Mouse (Mus musculus) adrenal gland, adult 2 months (tissue): Measurements from ENCODE around the gene Deup1. TPM values are rescaled to one million over a fixed set of nuclear protein-coding genes. Genes with fewer than 3 reads are reported as not detected.
"Not testable (repeated sequence)": the region's sequence is repeated elsewhere in the genome, so short reads cannot be mapped to it uniquely, and the experiment has no call there.

ENCODE experiments used
- DNase-seq: peaks from one replicate; pipeline ENCODE4 v3.0.0; 2021
- polyA plus RNA-seq: library from polyadenylated mRNA; depleted of rRNA; stranded (reverse); fragments of >200 nt; gene quantifications from 2 replicates; pipeline ENCODE4 v1.2.3, GENCODE M21; 2012
- total RNA-seq, 2 experiments: library from RNA; stranded (reverse); gene quantifications; 2 replicates each; pipeline ENCODE4 v1.2.3; 2021

Deup1 gene
- total and polyA plus RNA-seq, 3 experiments = 0.09 to 0.24 TPM; not detected in 1

DNA sequence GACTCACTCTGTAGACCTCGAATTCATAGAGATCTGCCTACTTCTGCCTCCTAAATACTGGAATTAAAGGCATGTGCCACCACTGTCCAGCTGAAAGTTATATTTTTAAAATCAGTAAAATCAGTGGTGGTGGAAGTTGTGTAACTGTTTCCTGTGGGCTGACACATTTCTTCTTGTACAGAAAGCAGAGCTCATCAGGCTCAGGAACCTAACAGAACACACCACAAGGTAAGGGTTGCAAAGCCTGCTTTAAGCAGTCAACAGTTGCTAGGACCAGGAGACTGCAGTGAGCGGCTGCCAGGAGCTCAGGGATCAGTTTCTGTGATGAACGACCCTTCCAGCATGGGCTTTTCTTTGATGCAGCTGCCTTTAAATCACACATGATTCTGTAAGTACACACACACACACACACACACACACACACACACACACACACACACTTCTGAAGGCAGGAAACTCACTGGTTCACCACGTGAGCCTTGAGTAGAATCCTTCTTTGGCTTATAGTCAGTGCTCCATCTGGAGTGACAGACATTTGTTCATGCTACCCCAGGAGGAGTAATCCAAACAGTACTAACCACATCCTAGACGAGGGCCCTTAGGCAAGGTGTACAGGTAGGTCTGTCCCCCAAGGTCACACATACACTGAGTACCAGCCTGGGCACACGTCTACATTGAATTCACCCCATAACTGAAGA lies 40.4 kb downstream of the Deup1 start:
- DNase-seq = no peak

DNA sequence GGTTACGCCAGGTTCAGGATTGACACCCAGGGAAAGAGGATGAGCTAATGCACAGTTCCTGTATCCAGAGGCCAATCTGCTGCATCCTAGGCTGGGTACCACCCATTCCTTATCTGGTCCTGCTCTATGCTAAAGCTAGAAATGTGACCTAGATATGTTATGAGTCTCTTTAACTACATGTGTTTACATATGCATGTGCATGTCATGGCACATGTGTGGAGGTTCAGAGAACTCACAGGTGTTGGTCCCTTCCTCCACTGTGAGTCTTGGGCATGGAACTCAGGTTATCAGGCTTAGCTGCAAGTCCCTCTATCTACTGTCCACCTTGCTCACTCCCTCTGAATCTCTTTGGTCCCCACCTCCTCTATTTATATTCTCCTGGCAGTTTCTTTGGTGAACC lies 41.8 kb downstream of the Deup1 start:
- no peak for DNase-seq

DNA sequence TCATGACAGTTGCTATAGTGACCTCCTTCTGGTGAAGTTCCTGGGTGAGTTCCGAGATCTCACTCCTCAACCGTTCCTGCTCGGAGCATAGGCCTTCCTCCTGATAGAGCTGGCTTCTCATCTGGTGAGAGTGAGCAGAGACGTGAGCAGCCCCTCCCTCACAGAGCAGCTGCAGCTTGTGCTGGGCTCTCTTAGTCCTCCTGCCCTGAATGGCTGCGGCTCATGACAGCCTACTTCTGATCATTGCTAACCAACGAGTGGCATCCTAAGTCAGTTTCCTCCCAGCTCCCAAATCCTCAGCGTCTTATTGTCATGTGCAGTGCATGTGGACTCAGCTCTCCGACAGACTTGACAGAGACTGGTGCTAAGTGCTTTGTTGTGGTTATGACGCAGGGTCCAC lies 43.5 kb downstream of the Deup1 start:
- DNase-seq = no peak

DNA sequence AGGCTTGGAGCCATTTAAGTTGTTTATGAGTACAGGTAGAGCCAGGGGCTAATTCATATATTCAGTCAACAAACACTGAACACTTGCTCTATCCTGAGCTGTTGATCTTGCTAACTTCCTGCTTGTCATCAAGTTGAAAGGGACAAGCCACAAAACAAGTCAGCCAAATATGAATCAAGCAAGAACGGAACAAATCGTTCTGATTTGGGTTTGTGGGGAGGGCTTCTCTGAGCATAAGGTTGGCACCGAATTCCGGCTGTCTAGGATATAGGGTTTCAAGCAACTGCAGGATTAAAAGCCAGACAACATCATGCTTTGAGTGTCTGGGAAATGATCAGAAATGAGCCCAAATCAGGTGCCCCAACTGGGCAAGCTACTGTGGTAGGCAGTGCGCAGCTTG lies 45.7 kb downstream of the Deup1 start:
- no peak for DNase-seq

DNA sequence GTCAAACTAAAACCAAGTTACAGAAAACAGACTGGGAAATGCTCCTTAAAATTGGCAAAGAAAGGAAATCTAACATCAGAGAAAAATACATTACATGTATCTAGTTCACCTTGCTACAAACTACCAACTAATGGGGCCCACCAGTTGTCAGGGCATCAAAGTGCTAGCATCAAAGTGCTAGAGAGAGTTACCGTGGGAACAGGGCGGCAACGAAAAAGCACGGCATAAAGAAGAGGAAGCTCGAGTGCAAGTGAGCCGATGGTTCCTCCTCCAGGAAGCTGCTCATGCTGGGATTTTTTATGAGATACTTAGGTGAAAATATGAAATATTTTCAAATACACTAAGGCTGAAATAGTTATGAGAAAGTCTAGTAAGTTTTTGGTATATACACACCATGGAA lies 47.6 kb downstream of the Deup1 start:
- no peak for DNase-seq

DNA sequence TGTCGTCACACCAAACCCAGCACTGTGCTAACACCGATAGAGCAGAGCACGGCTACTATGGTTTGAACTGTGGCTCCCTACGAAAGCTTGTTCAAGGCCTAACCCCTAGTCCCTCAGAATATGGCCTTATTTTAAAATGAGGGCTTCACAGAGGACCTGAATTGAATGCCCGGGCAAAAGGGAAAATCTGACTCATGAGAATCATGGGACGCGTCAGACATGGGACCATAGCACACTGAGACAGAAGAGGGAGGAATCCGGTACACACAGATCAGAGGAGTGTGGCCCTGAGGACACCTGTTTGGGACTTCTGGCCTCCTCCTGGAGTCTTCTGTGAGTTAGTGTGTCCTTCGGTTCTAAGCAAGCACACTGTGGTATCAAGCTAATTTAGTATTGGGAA lies 48.8 kb downstream of the Deup1 start:
- no peak for DNase-seq

DNA sequence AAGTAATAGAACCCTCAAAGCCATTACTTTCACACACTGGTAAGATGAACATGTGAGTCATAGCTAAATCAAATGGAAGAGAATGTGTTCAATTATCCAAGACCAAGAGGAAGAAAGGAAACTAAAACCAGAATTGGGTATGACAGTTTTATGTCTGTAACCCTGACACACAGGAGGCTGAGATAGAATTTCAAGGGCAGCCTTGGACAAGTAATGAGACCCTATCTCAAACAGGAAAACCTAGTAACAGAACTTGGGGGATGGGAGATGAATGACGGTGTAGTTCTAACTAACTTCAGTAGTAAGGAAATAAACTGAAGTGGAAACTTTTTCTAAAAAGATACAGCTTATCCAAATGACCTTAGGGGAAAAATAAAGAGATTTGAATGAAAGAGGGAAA lies 49.3 kb downstream of the Deup1 start:
- DNase-seq = no peak

DNA sequence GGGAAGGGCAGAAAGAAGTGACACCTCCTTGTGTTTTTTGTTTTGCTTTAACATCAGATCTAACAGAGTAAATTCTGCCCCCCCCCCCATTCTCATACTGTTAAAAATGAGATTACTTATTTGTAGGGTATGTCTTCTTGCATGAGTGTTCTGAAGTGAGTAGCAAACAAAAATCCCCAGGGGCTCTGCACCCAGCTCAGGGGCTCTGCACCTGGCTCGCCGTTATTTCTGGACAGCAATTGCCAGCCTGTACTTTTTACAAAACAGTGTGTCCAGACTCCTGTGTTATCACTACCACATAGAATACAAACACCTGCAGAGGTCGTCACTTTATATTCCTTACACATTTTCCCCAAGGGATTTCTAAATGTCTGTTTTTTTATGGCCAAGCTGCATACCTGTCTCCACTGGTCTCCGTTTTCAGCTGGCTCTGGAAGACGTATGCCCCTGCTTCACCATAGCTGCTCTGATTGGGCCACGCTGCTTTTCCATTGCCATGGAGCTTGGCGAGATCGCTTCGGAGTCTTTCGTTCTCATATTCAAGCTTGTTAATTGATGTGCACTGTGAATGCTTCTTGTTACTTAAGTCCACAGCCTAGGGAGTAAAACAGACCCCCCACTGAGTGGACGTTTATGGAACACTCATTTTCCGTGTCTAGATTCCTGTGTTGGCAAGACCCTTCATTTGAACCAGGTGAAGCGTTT lies 52.8 kb downstream of the Deup1 start:
- DNase-seq = no peak

DNA sequence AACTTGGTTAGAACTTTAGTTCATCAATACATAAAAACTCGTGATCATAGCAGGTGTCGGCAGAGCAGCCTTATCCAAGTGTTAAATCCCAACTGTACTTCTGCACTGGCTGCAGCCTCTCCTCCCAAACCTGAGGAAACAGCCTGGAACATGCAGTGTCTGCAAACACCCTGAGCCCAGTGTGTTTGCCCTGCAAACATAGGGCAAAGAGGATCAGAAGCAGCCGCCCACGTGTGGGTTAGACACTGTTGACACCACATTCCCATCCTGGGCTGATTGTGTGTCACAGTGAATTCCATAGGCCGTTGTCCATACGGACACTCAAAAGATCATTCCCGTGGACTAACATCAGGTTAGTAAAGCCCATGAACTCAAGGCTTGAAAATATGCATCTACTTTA lies 65.4 kb downstream of the Deup1 start:
- no peak for DNase-seq

DNA sequence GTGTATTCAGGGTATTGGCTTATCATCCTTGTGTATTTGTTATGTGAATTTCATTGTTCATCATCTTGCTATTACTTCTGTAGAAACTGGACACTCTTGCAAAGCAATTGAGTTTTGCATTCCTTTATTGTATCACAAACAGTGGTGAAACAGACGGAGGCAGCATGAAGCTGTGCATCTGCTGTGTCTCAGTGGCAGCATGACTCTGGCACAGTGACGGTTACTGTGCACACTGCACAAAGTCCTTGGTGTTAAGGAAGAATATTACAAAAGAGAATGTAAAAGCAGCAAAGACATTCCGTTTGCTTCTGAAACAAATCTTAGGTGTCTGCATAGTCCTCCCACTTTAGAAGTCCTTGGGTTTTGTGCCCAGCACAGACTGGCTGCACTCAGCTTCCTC lies 67.3 kb downstream of the Deup1 start:
- no peak for DNase-seq

DNA sequence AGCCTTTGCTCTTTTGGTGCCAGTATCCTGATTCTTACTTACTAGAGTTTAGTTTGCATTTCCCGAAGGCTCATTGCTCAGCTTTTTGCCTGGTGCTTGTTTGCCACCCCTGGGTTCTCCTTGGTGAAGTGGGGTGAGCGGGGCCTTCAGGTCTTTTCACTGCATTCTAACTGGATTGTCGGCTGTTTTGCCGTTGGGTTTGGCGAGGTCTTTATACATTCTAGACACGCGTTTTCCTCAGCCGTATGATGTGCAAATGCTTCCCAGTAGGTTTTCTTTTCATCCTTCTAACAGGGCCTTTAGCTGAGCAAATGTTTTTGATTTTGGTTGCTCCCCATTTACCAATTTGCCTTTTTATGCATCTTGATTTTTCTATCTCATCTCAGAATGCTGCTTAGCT lies 74.4 kb downstream of the Deup1 start:
- no peak for DNase-seq

DNA sequence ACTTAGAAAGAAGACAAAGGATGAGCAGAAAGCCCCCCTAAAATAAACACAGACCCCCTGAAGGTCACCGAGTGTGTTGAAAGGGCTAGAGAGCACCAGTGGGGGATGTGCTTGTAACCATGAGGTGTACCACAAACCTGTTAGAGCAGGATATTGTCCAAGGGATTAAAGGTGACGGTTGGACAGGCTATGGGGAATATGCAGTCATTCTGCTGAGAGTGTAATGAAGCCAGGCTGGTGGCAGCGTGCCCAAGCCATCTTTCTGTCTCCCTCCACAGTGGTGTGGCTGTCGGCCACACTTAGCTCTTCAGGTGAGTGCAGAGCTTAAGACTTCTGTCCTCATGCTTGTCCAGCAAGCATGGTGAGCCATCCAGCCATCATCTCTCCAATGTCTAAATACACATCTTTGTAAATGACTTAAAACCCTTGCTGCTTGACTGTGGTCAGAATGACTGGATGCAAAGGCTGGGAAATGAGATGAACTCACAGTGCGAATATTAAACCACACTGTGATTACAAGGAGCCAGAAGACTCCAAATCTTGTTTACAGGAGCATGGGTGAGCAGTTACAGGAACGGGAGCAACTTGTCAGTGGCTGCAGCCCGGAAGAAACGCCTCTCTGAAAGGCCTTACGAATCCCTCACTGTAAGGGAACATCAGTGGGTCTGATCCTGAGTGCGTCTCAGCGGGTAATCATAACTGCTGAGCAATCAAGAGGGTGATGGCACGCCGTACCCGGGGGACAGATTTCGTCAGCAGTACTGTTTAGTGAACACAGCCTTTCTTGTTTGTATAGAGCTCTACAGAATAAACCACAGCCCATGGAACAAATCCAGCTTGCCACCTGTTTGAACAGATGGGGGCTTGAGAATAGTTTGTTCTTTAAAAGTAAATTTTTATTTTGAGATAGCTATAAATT lies 75.5 kb downstream of the Deup1 start:
- DNase-seq = no peak

DNA sequence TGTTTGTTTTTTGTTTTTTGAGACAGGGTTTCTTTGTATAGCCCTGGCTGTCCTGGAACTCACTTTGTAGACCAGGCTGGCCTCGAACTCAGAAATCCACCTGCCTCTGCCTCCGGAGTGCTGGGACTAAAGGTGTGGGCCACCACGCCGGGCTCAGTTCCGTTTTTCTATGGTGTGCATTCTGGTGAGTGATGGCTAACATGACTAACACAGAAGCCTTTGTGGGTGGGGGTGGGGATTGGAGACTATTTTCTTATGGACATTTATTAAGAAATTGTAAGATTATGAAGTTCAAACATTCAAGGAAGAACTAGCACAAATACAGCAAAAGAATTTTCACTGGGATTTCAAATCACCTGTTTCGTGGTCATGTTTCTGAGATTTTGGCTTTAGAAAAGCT lies 76.7 kb downstream of the Deup1 start:
- DNase-seq = not testable (repeated sequence)

DNA sequence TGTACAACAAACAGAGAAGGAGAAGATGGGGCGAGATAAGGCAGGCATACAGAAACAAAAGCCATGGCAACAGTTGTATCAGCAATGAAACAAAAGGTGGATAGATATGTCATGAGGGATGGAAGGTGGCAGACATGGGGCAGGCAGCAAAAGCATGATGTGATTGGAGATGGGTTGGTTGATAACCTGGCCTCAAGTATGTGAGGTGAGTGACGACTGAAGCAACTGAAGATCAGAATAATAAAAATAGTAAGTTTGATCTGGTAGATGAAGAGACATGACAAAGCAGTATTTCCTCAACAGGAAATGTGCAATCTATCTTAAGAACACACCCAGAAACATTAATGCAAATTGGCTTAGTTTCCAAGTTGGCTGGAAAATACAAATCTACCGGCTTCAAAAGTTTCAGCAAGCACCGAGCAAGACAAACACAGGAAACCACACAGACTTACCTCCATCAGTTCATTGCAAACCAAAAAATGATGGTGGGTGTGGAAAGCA lies 77.2 kb downstream of the Deup1 start:
- no peak for DNase-seq

DNA sequence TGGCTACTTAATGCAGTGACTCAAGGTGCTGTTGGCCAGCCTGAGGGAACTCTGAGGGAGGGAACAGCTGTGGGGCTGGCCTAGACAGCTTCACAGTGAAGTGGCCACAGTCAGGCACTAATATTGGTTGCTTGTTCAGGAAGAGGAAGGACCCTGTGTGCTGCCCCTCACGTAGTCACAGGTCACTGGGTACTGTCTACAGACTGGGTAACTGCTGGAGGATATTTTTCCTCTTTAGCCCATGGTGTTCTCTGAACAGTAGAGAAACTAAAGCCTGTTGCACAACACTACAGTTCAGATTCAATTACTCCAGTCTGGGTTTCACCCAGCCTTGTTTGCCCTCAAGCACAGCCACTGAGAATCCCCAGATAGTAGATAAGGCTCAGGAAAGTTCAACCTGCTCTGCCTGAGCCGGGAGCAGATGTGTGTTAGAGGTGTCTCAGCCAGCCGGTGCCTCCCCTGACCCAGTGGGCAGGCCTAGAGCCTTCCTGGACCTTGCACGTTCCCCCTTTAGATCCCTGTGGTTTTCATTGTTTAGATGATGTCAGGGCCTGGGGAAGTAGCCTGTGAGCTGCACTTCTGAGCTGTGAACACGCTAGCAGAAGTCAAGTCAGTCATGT lies 85.9 kb downstream of the Deup1 start:
- no peak for DNase-seq

DNA sequence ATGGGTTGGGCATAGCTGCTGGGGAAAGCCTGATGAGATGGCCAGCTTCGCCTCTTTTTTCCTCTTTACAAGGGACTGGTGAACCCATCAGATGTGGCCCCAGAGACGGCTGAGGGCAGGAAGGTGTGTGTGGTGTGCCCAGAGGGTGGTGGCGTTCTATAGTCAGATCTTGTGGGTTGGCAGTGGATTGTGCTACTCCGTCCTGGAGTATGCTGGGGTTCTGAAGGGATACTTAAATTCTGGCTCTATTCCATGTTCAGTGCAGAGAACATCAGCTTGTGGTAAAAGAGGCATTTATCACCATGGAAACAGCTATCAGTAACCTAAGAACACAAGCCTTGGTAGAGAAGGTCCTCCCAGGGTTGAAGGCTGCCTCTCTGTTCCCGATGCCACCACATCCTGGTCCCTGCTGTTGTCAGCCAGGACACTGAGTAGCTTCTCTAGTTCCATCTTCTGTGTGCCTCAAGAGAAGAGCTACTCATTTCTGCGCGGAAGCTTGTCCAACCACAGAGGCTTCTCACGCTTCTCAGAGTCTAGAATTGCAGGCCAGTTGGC lies 88.7 kb downstream of the Deup1 start:
- no peak for DNase-seq

DNA sequence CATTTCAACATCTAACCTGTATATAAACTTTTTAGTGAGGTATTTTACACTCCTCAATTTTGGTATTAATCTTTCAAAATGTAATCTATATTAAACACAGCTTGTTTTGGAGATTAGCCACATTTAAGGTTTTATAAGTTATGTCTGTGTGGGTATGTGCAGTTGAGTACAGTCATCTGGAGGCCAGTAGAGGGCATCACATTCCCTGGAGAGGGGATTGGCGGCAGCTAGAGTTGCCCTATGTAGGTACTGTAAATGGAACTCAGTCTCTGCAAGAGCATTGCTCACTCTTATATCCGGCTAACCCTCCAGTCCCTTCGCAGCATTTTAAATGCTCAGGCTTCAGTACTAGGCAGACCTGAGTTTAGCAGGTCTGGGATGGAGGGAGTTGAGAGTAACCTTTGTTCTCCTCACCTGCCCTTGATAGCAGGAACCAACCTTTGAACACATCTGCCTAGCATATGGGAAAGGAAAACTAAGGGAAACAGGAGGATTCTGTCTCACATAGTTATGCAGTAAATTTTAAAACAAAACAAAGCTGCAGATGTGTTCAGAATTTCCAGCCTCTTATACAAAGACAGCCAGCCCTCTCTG lies 90.2 kb downstream of the Deup1 start:
- DNase-seq = no peak

DNA sequence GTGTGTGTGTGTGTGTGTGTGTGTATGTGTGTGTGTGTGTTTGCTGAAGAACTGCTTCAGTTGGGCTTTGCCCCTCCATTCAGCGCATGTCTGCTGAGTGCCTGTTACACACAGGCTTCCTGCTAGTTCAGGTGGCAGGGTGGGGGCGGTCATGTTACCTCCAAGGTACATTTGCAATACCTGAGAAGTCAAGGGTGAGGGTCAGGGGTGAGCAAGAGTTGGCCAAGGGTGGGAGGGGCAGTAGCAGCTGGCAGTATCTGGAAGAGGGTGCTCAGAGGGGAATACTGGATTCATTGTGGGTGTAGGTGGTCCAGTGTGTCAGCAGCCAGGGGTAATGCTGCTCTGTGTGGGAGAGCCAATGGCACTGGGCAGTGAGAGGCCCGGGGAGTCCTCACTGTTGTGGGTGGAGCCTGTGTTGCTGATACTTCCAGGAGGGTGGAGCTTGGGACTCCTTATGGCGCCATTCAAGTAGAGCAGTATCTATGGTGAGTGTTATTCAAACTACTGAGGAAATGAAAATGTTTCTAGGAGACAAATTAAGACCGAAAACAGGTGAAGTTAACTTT lies 90.8 kb downstream of the Deup1 start:
- DNase-seq = no peak

DNA sequence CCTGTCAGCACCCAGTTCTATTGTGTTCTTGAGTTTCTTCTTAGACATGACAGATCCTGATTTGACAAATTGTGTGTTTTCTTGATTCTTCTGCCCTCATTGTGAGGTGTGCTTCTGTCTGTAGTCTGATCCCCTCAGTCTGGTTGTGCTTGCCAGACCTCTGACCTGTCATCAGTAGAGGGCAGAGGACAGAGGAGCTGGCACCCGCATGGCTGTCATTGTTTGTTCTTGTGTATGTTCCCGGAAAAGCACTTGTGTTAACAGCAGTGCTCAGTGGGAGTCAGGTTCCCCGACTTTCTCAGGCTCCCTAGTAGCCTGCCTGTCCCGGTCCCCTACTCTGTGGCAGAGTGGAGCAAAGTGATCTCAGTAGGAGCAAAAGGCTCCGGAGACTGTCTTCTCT lies 92.3 kb downstream of the Deup1 start:
- DNase-seq = peak; percentile 23

DNA sequence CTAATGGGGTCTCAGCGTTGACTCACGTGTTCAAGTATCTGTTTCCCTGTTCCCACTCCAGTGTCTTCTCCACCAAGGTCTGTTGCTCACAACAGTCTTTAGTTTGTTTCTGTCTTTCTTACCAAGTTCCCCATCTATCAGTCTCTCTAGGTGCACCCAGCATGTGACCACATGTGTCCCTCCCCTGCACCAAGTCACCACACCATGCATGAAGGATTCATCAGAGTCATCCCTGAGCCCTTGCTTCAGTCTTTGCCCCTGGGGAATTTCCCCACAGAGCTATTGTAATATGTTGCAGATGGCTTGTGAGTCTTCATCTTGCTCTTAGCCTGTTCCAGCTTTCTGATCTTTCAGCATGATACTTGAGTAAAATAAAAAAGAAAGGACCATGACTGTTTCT lies 93.6 kb downstream of the Deup1 start:
- DNase-seq = no peak
